Mouse (Mus musculus): ENCODE measurements around the gene Obsl1. TPM values are rescaled to one million over a fixed set of nuclear protein-coding genes. Genes with fewer than 3 reads are reported as not detected.

Obsl1 gene
- polyA plus RNA-seq, 1 experiment from 2014 or later = 38.7 TPM

DNA sequence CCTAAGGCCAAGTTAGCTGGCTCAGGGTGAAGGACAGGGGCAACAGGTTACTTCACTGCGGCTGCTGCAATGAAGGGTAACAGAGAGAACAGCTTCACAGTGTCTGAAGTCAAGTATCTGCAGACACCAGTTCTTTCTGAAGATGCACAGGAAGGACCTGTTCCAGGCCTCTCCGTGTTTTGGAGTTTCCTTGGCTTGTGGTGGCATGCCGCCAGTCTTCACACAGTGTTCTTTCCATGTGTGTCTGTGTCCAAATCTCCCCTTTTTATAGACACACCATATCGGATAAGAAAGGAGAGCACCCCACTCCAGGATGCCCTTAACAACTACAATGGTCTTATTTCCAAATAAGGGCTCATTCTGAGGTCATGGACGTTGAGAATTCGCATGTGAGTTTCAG is 38.1 kb upstream of the Obsl1 start:
- Histone ChIP-seq H3K4me3 (ENCODE audit: low read length) (no peak overlapping the region), H3K4me2 (ENCODE audit: low read depth, low read length) (no peak overlapping the region), H3K36me3 (ENCODE audit: control insufficient read depth, insufficient read depth, low read length) (no peaks in the 10 kb centered on the region), H3K9ac (ENCODE audit: low read depth, low read length) (no peak overlapping the region), H3K4me1 (ENCODE audit: control insufficient read depth, insufficient read depth, low read length) (peaks cover 11% of the 10 kb centered on the region), H3K9me3 (ENCODE audit: control insufficient read depth, low read length) (no peaks in the 10 kb centered on the region), H3K27me3 (replicated peaks; ENCODE audit: control insufficient read depth, insufficient read depth, low read length) (no peaks in the 10 kb centered on the region), H3K27ac (ENCODE audit: low read length) (no peak overlapping the region)
- no peak for ATAC-seq
- WGBS = 92% methylated on average over 6 of the region's 6 CpGs

DNA sequence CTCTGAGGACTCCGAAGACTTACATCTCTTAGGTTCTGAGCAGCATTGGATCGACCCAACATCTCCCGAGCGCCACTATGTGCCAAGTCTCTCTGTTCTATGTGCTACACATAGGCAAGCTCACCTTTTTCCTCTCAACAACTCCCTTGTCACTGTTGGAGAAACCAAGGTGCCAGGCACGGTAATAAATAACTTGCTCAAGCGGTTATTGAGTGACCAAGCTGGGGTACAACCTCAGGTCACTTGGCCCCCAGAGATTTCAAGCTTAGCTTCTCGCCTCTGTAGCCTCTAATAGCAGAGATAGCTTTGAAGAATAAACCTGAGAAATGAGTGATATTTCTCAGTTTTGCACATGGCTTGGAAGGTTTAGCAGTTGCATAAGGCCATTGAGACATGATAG is 35.2 kb upstream of the Obsl1 start:
- WGBS = 86% methylated on average over 7 of the region's 7 CpGs
- Histone ChIP-seq H3K4me1 (ENCODE audit: control insufficient read depth, insufficient read depth, low read length) (peaks cover 10% of the 10 kb centered on the region), H3K9me3 (ENCODE audit: control insufficient read depth, low read length) (no peaks in the 10 kb centered on the region), H3K27me3 (replicated peaks; ENCODE audit: control insufficient read depth, insufficient read depth, low read length) (no peaks in the 10 kb centered on the region), H3K36me3 (ENCODE audit: control insufficient read depth, insufficient read depth, low read length) (0 out of 2 replicates have a peak, but pooled peaks cover 2% of the 10 kb centered on the region), H3K27ac (ENCODE audit: low read length) (no peak overlapping the region), H3K9ac (ENCODE audit: low read depth, low read length) (no peak overlapping the region), H3K4me2 (ENCODE audit: low read depth, low read length) (no peak overlapping the region), H3K4me3 (ENCODE audit: low read length) (no peak overlapping the region)
- no peak for ATAC-seq

DNA sequence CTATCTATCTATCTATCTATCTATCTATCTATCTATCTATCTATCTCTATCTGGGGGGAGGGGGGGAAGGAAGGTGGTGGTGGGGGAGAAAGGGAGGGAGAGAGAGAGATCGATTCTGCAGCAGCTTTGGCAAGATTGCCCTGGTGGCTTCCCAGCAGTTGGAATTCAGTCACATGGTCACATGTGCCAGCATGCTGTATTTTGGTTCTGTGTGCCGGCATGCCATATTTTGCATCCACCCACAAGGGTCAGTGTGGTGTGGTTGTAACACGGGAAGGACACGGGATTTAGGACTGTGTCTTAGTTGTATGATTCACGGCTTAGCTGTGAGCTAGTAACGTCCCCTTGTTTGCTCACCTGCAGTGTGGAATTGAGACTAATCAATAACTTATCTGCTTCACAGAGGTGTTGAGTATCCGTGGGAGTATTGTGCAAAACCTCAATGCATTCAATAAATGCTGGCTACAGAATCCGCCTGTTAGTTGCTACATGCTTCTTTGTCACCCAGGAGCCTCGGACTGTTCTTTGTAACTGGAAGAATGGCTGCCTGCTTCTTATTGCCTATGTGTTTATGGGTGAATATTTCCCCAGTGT is 32.4 kb upstream of the Obsl1 start:
- no peaks in the 10 kb centered on the region for H3K27me3 ChIP-seq (replicated peaks; ENCODE audit: control insufficient read depth, insufficient read depth, low read length)
- no peak overlapping the region for H3K4me3 ChIP-seq (ENCODE audit: low read length)
- no peak overlapping the region for H3K9ac ChIP-seq (ENCODE audit: low read depth, low read length)
- 0 out of 2 replicates have a peak, but pooled peaks cover 5% of the 10 kb centered on the region for H3K4me1 ChIP-seq (ENCODE audit: control insufficient read depth, insufficient read depth, low read length)
- WGBS = 61% methylated on average over 9 of the region's 9 CpGs
- no peak overlapping the region for H3K4me2 ChIP-seq (ENCODE audit: low read depth, low read length)
- peak overlapping the region; percentile 27; the same call in 1 of the 2 replicates for H3K27ac ChIP-seq (ENCODE audit: low read length)
- peaks cover 6% of the 10 kb centered on the region; the same call in 1 of the 2 replicates for H3K36me3 ChIP-seq (ENCODE audit: control insufficient read depth, insufficient read depth, low read length)
- no peaks in the 10 kb centered on the region for H3K9me3 ChIP-seq (ENCODE audit: control insufficient read depth, low read length)
- ATAC-seq = peak; percentile 40

DNA sequence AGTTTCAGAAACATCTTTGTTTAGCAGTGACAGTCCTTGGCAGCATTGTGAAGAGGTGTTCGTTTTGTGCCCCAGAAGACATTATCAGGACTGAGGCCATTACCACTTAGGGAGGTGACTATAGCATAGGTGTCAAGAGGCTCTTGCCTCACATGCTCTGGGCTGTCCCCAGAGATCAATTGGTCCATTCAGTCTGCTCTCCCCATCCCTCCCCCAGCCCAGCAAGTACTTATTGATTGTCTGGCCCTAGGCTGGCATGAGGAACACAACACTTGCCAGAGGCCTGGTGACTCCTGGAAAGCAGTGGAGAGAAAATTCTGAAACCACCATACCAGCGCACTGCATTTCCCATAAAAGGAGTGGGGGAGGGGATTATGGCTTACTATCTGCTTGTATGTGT is 31.3 kb upstream of the Obsl1 start:
- ATAC-seq = no peak
- WGBS = 76% methylated on average over 2 of the region's 2 CpGs

DNA sequence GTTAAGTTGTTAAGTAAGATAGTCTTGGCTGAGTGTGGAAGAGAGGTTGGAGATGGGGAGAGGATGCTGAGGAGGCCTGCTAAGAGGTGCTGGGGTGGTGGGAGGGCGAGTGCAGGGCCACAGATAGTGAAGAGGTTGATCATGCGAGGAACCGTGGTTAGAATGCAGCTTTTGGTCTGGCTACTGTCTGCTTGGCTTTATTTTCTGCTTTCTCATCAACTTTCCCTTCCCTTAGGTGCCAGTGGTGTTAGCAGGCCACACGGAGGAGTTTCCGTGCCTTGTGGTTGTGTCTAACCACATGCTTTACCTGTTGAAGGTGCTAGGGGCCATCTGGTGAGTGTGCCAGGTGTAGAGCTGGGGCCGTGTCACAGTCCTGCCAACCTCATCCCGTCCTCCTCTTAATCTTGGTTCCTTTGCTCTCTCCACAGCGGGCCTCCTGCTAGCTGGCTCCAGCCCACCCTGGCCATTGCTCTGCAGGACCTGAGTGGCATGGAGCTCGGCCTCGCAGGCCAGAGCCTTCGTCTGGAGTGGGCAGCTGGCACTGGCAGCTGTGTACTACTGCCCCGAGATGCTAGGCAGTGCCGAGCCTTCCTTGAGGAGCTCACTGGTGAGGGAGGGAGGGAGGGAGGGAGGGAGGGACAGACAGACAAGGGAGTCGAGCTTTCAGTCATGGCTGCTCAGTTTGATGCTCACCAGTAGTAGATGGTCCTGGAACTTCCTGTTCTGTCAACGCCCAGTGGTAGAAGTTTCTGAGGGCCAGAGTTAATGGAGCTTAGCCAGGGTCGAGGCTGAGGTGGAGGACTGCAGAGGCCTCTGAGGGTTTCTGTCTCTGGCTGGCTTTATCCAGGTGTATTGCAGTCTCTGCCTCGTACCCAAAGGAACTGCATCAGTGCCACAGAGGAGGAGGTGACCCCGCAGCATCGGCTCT is 27.3 kb upstream of the Obsl1 start:
- no peak overlapping the region for H3K4me3 ChIP-seq (ENCODE audit: low read length)
- no peak overlapping the region for H3K27ac ChIP-seq (ENCODE audit: low read length)
- peaks cover 6% of the 10 kb centered on the region for H3K36me3 ChIP-seq (ENCODE audit: control insufficient read depth, insufficient read depth, low read length)
- no peak for ATAC-seq
- 0 out of 2 replicates have a peak, but pooled peaks cover under 1% of the 10 kb centered on the region for H3K4me1 ChIP-seq (ENCODE audit: control insufficient read depth, insufficient read depth, low read length)
- H3K27me3 ChIP-seq (replicated peaks; ENCODE audit: control insufficient read depth, insufficient read depth, low read length) = no peaks in the 10 kb centered on the region
- no peak overlapping the region for H3K9ac ChIP-seq (ENCODE audit: low read depth, low read length)
- 88% methylated on average over 19 of the region's 19 CpGs for WGBS
- H3K4me2 ChIP-seq (ENCODE audit: low read depth, low read length) = no peak overlapping the region
- no peaks in the 10 kb centered on the region for H3K9me3 ChIP-seq (ENCODE audit: control insufficient read depth, low read length)

More for the DNA sequence above, 31.3 kb upstream of the Obsl1 start:
- Histone ChIP-seq H3K9me3 (ENCODE audit: control insufficient read depth, low read length) (no peaks in the 10 kb centered on the region), H3K4me1 (ENCODE audit: control insufficient read depth, insufficient read depth, low read length) (0 out of 2 replicates have a peak, but pooled peaks cover 5% of the 10 kb centered on the region), H3K27ac (ENCODE audit: low read length) (no peak overlapping the region), H3K4me2 (ENCODE audit: low read depth, low read length) (no peak overlapping the region), H3K36me3 (ENCODE audit: control insufficient read depth, insufficient read depth, low read length) (peaks cover 6% of the 10 kb centered on the region), H3K9ac (ENCODE audit: low read depth, low read length) (no peak overlapping the region), H3K27me3 (replicated peaks; ENCODE audit: control insufficient read depth, insufficient read depth, low read length) (no peaks in the 10 kb centered on the region), H3K4me3 (ENCODE audit: low read length) (no peak overlapping the region)

DNA sequence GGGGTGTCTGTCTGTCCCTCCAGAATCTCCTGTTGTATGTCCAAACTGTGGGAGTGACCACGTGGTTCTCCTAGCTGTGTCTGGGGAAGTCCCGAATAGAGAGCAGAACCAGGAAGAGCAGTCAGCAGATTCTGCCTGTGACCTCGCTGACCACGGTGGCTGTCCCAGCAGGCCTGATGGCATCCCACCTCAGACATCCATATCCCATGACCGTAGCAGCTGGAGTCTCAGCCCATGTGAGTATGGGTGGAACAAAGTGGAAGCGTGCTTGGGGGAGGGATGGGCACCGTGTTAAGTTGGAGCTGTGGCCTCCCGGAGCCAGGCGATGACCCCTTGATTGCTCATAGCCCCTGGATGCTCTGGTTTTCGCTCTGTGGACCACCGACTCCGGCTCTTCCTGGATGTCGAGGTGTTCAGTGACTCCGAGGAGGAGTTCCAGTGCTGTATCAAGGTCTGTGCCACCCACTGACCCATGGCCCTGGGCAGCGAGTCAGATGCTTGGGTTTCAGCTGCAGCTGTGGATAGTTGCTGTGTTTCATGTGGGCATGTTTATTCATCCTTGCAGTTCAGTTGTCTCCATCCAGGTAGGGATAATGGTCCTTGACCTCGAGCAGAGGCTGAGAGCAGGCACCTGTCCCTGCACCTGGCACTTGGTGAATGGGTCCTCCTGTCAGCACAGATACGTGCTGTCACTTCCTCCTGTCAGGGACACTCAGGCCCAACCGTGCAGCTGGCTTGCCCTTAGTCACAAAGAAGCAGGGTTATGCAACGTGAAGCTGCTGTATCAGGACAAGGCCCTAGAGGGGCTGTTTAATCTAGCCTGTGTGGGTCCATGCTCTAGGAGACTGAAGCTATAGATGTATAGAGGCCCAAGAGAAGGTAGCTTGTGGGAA is 26.3 kb upstream of the Obsl1 start:
- Histone ChIP-seq H3K27me3 (replicated peaks; ENCODE audit: control insufficient read depth, insufficient read depth, low read length) (no peaks in the 10 kb centered on the region), H3K27ac (ENCODE audit: low read length) (no peak overlapping the region), H3K4me3 (ENCODE audit: low read length) (no peak overlapping the region), H3K9me3 (ENCODE audit: control insufficient read depth, low read length) (no peaks in the 10 kb centered on the region), H3K9ac (ENCODE audit: low read depth, low read length) (no peak overlapping the region), H3K4me2 (ENCODE audit: low read depth, low read length) (no peak overlapping the region), H3K4me1 (ENCODE audit: control insufficient read depth, insufficient read depth, low read length) (no peaks in the 10 kb centered on the region), H3K36me3 (ENCODE audit: control insufficient read depth, insufficient read depth, low read length) (peaks cover 8% of the 10 kb centered on the region)
- 93% methylated on average over 19 of the region's 19 CpGs for WGBS
- ATAC-seq = no peak

DNA sequence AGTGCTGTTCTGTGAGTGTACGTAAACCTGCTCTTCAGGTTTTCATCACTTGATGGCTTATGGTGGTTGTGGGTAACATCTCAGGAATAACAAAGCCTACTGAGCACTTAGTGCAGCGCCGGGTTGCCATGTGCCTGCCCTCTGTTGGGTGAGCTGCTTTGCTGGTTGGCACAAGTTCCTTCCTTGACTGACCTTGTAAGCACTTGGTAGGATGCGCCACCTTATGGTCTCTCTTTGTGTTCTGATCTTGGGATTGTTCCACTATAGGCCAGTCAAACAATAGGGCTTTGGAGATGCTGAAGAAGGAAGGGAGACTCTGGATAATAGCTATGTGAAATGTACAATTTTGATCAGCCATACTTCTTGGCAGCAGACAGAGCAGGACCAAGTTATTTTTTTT is 24.3 kb upstream of the Obsl1 start:
- H3K4me1 ChIP-seq (ENCODE audit: control insufficient read depth, insufficient read depth, low read length) = no peaks in the 10 kb centered on the region
- 0 out of 2 replicates have a peak, but pooled peaks have one; percentile 38 for ATAC-seq
- no peak overlapping the region for H3K9ac ChIP-seq (ENCODE audit: low read depth, low read length)
- 82% methylated on average over 4 of the region's 4 CpGs for WGBS
- H3K36me3 ChIP-seq (ENCODE audit: control insufficient read depth, insufficient read depth, low read length) = peaks cover 5% of the 10 kb centered on the region; the same call in 1 of the 2 replicates
- no peak overlapping the region for H3K4me3 ChIP-seq (ENCODE audit: low read length)
- no peak overlapping the region for H3K4me2 ChIP-seq (ENCODE audit: low read depth, low read length)
- H3K9me3 ChIP-seq (ENCODE audit: control insufficient read depth, low read length) = no peaks in the 10 kb centered on the region
- H3K27ac ChIP-seq (ENCODE audit: low read length) = no peak overlapping the region
- no peaks in the 10 kb centered on the region for H3K27me3 ChIP-seq (replicated peaks; ENCODE audit: control insufficient read depth, insufficient read depth, low read length)

DNA sequence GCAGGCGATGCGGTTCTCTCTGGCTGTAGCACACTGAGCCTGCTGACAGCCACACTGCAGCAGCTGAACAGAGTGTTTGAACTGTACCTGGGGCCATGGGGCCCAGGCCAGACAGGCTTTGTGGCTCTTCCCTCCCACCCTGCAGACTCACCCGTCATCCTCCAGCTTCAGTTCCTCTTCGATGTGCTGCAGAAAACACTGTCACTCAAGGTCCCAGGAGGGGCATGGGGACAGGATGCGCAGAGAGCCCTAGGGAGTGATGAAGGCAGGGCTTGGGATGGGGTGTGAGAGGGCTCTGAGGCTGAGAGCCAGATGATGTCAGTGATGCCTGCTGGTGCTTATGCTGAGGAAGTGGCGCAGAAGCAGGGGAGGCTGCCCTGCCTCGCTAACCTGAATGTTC is 18.4 kb upstream of the Obsl1 start:
- H3K36me3 ChIP-seq (ENCODE audit: control insufficient read depth, insufficient read depth, low read length) = peaks cover 5% of the 10 kb centered on the region; the same call in 1 of the 2 replicates
- 89% methylated on average over 7 of the region's 7 CpGs for WGBS
- H3K4me3 ChIP-seq (ENCODE audit: low read length) = no peak overlapping the region
- no peak overlapping the region for H3K9ac ChIP-seq (ENCODE audit: low read depth, low read length)
- no peak for ATAC-seq
- no peak overlapping the region for H3K4me2 ChIP-seq (ENCODE audit: low read depth, low read length)
- no peaks in the 10 kb centered on the region for H3K27me3 ChIP-seq (replicated peaks; ENCODE audit: control insufficient read depth, insufficient read depth, low read length)
- peaks cover 12% of the 10 kb centered on the region for H3K4me1 ChIP-seq (ENCODE audit: control insufficient read depth, insufficient read depth, low read length)
- no peaks in the 10 kb centered on the region for H3K9me3 ChIP-seq (ENCODE audit: control insufficient read depth, low read length)
- H3K27ac ChIP-seq (ENCODE audit: low read length) = no peak overlapping the region
